Mouse (Mus musculus): ENCODE results near the gene Olfr538.
"Not testable (repeated sequence)": the region's sequence is repeated elsewhere in the genome, so short reads cannot be mapped to it uniquely, and the experiment has no call there.

The Olfr538 gene

GRCm38 (mm10) chr7:140567586-140567985, at the start of gene Olfr538:
TSS of gene Olfr538 (plus strand) at chr7:140567886.
- DNase-seq (ENCODE audit: extremely low read depth, low read depth) = no peak

- no peak for DNase-seq (ENCODE audit: extremely low read depth, low read depth)
Measured at GRCm38 (mm10) chr7:140539746-140540145, 27.9 kb upstream of the Olfr538 start.

GRCm38 (mm10) chr7:140600969-140601368, 33.3 kb downstream of the Olfr538 start, which contains the start of gene Olfr46:
TSS of gene Olfr46 (plus strand) at chr7:140601269.
- not testable (repeated sequence) for DNase-seq (ENCODE audit: extremely low read depth, low read depth)
